Mouse (Mus musculus): ENCODE measurements around the gene Sumf2. TPM values are rescaled to one million over a fixed set of nuclear protein-coding genes. Genes with fewer than 3 reads are reported as not detected.

The Sumf2 gene
- polyA plus RNA-seq, 1 experiment from 2014 or later = 88.4 TPM

GRCm38 (mm10) chr5:129909147-129909546 is 62.4 kb downstream of the Sumf2 start:
- H3K36me3 ChIP-seq = no peaks in the 10 kb centered on the region
- 69% methylated on average over 9 of the region's 9 CpGs for WGBS
- peak overlapping the region; percentile 89 for H3K4me2 ChIP-seq (replicated peaks)
- 0 out of 2 replicates have a peak, but pooled peaks cover 7% of the 10 kb centered on the region for H3K4me1 ChIP-seq
- no peak for ATAC-seq (ENCODE audit: insufficient number of reproducible peaks, insufficient read depth, low FRiP score, low TSS enrichment)
- H3K27me3 ChIP-seq = no peaks in the 10 kb centered on the region
- no peak overlapping the region for H3K27ac ChIP-seq
- H3K9ac ChIP-seq = no peak overlapping the region; the same call in 1 of the 2 replicates
- peak overlapping the region; percentile 75 for H3K4me3 ChIP-seq
- H3K9me3 ChIP-seq = no peaks in the 10 kb centered on the region

GRCm38 (mm10) chr5:129909591-129909990 is 62.8 kb downstream of the Sumf2 start:
- WGBS = 79% methylated on average over 7 of the region's 7 CpGs
- H3K27ac ChIP-seq = no peak overlapping the region
- no peaks in the 10 kb centered on the region for H3K9me3 ChIP-seq
- H3K27me3 ChIP-seq = no peaks in the 10 kb centered on the region
- H3K4me1 ChIP-seq = 0 out of 2 replicates have a peak, but pooled peaks cover 7% of the 10 kb centered on the region
- no peaks in the 10 kb centered on the region for H3K36me3 ChIP-seq
- H3K9ac ChIP-seq = no peak overlapping the region
- H3K4me3 ChIP-seq = no peak overlapping the region
- ATAC-seq (ENCODE audit: insufficient number of reproducible peaks, insufficient read depth, low FRiP score, low TSS enrichment) = no peak
- no peak overlapping the region for H3K4me2 ChIP-seq (replicated peaks)

Other genes with a start within 250 kb of the Sumf2 start
- gene Zfp11, start 176.9 kb upstream of the Sumf2 start, polyA plus RNA-seq (2016; fragmentation: Nextera tagmentation; extraction: Ambion mirVana) = 5.5 and 6.2 TPM in 2 replicates
- not detected in 2 replicates for gene Sept14, start 138.5 kb upstream of the Sumf2 start, polyA plus RNA-seq (2016; fragmentation: Nextera tagmentation; extraction: Ambion mirVana)
- 187 and 190 TPM in 2 replicates for gene Mrps17, start 131.5 kb upstream of the Sumf2 start, polyA plus RNA-seq (2016; fragmentation: Nextera tagmentation; extraction: Ambion mirVana)
- gene Nipsnap2, start 121.9 kb upstream of the Sumf2 start, polyA plus RNA-seq (2016; fragmentation: Nextera tagmentation; extraction: Ambion mirVana) = 89.1 and 96.8 TPM in 2 replicates
- gene Psph, start 59.5 kb upstream of the Sumf2 start, polyA plus RNA-seq (2016; fragmentation: Nextera tagmentation; extraction: Ambion mirVana) = 30.0 and 31.7 TPM in 2 replicates
- 862 and 908 TPM in 2 replicates for gene Chchd2, start 40.5 kb downstream of the Sumf2 start, polyA plus RNA-seq (2016; fragmentation: Nextera tagmentation; extraction: Ambion mirVana)
- 11.5 and 12.3 TPM in 2 replicates for gene Zbed5, start 48.7 kb downstream of the Sumf2 start, polyA plus RNA-seq (2016; fragmentation: Nextera tagmentation; extraction: Ambion mirVana)
- 0.14 and 0.24 TPM in 2 replicates for gene Phkg1, start 51.6 kb downstream of the Sumf2 start, polyA plus RNA-seq (2016; fragmentation: Nextera tagmentation; extraction: Ambion mirVana)
- gene Nupr1l, start 61.6 kb downstream of the Sumf2 start, polyA plus RNA-seq (2016; fragmentation: Nextera tagmentation; extraction: Ambion mirVana) = 4.2 and 4.5 TPM in 2 replicates
- gene Vkorc1l1, start 95.0 kb downstream of the Sumf2 start, polyA plus RNA-seq (2016; fragmentation: Nextera tagmentation; extraction: Ambion mirVana) = 35.1 and 35.8 TPM in 2 replicates
- gene Gusb, start 156.1 kb downstream of the Sumf2 start, polyA plus RNA-seq (2016; fragmentation: Nextera tagmentation; extraction: Ambion mirVana) = 35.4 and 35.9 TPM in 2 replicates
- gene Asl, start 182.3 kb downstream of the Sumf2 start, polyA plus RNA-seq (2016; fragmentation: Nextera tagmentation; extraction: Ambion mirVana) = 24.0 and 26.7 TPM in 2 replicates
- gene Crcp, start 182.3 kb downstream of the Sumf2 start, polyA plus RNA-seq (2016; fragmentation: Nextera tagmentation; extraction: Ambion mirVana) = 42.0 and 42.9 TPM in 2 replicates
- gene Tpst1, start 226.3 kb downstream of the Sumf2 start, polyA plus RNA-seq (2016; fragmentation: Nextera tagmentation; extraction: Ambion mirVana) = 77.2 and 83.6 TPM in 2 replicates